Mouse (Mus musculus) thymus, postnatal 14 days (tissue): ENCODE measurements at regions not wholly inside any gene's neighbourhood (a gene's known extent, or its start where the extent isn't known, plus 50 kb on each side); places are given as distances from the start of the nearest gene placed in this dataset.

Source experiments
- DNase-seq: peaks from one replicate; pipeline ENCODE4 v3.0.0; 2021

GRCm38 (mm10) chr3:105392611-105393514 is 59.3 kb upstream of the Kcnd3 start:
- no peak for DNase-seq
